Mouse (Mus musculus) embryonic facial prominence, embryonic 13.5 days (tissue): Measurements from ENCODE around the gene Phf23. TPM values are rescaled to one million over a fixed set of nuclear protein-coding genes. Genes with fewer than 3 reads are reported as not detected.
"Not testable (repeated sequence)": the region's sequence is repeated elsewhere in the genome, so short reads cannot be mapped to it uniquely, and the experiment has no call there.

Experiments used
- ATAC-seq: fragments of 200-750 bp; cut with Nextera tagmentation; 2 replicates; pipeline ENCODE4 v1.8.0; 2017; ENCODE audit warnings: low read depth; ENCODE audit not compliant: insufficient number of reproducible peaks, insufficient read depth, low FRiP score, low TSS enrichment
- H3K27ac ChIP-seq: fragments of 300-500 bp; sonication (generic); 2 replicates; pipeline ENCODE4 v1.5.1; 2015; ENCODE audit warnings: moderate library complexity, mild to moderate bottlenecking, inconsistent platforms
- H3K27me3 ChIP-seq: fragments of 300-500 bp; sonication (generic); 2 replicates; pipeline ENCODE4 v1.6.1; 2015; ENCODE audit warnings: mild to moderate bottlenecking, inconsistent platforms
- H3K36me3 ChIP-seq: fragments of 300-500 bp; sonication (generic); 2 replicates; pipeline ENCODE4 v1.6.1; 2015; ENCODE audit warnings: mild to moderate bottlenecking, inconsistent platforms
- H3K4me1 ChIP-seq: fragments of 300-500 bp; sonication (generic); 2 replicates; pipeline ENCODE4 v1.6.1; 2015; ENCODE audit warnings: inconsistent platforms
- H3K4me2 ChIP-seq: fragments of 300-500 bp; sonication (generic); 2 replicates; pipeline ENCODE4 v1.6.1; 2015; ENCODE audit warnings: moderate library complexity, mild to moderate bottlenecking, inconsistent platforms
- H3K4me3 ChIP-seq: fragments of 300-500 bp; sonication (generic); 2 replicates; pipeline ENCODE4 v1.5.1; 2015; ENCODE audit warnings: mild to moderate bottlenecking, inconsistent platforms
- H3K9ac ChIP-seq: fragments of 300-500 bp; sonication (generic); 2 replicates; pipeline ENCODE4 v1.6.1; 2015; ENCODE audit warnings: mild to moderate bottlenecking, inconsistent platforms
- H3K9me3 ChIP-seq: fragments of 300-500 bp; sonication (generic); 2 replicates; pipeline ENCODE4 v1.6.1; 2016; ENCODE audit warnings: inconsistent platforms
- WGBS: fragments of 180-500 bp; shearing (Covaris S2); methylation state at CpG from one replicate; pipeline ENCODE4 v1.1.7; 2015; ENCODE audit warnings: mixed read lengths; 5-methylcytosine and 5-hydroxymethylcytosine counted together
- polyA plus RNA-seq: library from polyadenylated mRNA; unstranded; fragments of >200 nt; fragmentation: Nextera tagmentation; extraction: Ambion mirVana; gene quantifications from 2 replicates; pipeline ENCODE4 v1.2.1, GENCODE M21; 2015

The Phf23 gene
- polyA plus RNA-seq: 87.8 and 93.3 TPM in 2 replicates

- Histone ChIP-seq H3K9ac (peak within 1 kb of the TSS; percentile 98), H3K27ac (peak within 1 kb of the TSS; percentile 99), H3K4me2 (peak within 1 kb of the TSS; percentile 61), H3K36me3 (peaks cover 40% of the 10 kb centered on the region), H3K9me3 (no peaks in the 10 kb centered on the region), H3K4me3 (peak within 1 kb of the TSS; percentile 97), H3K27me3 (no peaks in the 10 kb centered on the region), H3K4me1 (peaks cover 41% of the 10 kb centered on the region)
- WGBS: under 1% methylated on average over 36 of the region's 36 CpGs
- ATAC-seq: peak; percentile 82
These were observed at the start of gene Phf23 for GRCm38 (mm10) chr11:69995391-69995960. Phf23 (plus strand) TSS chr11:69995777.

GRCm38 (mm10) chr11:69945997-69946891 is 49.3 kb upstream of the Phf23 start:
- peaks cover 44% of the 10 kb centered on the region for H3K36me3 ChIP-seq
- peaks cover 29% of the 10 kb centered on the region for H3K4me1 ChIP-seq
- H3K27ac ChIP-seq: peak overlapping the region; percentile 92; the same call in 1 of the 2 replicates
- WGBS: 85% methylated on average over 18 of the region's 18 CpGs
- H3K27me3 ChIP-seq: no peaks in the 10 kb centered on the region
- peak overlapping the region; percentile 70 for H3K9ac ChIP-seq
- H3K4me2 ChIP-seq: peak overlapping the region; percentile 71
- peak overlapping the region; percentile 54 for H3K4me3 ChIP-seq
- H3K9me3 ChIP-seq: no peaks in the 10 kb centered on the region
- no peak for ATAC-seq

GRCm38 (mm10) chr11:69947337-69948065 is 48.1 kb upstream of the Phf23 start:
- Histone ChIP-seq H3K27ac (peak overlapping the region; percentile 92), H3K36me3 (peaks cover 38% of the 10 kb centered on the region), H3K9ac (peak overlapping the region; percentile 70), H3K4me3 (peak overlapping the region; percentile 54), H3K4me1 (peaks cover 29% of the 10 kb centered on the region), H3K27me3 (no peaks in the 10 kb centered on the region), H3K9me3 (no peaks in the 10 kb centered on the region), H3K4me2 (peak overlapping the region; percentile 71)
- under 1% methylated on average over 29 of the region's 29 CpGs for WGBS
- ATAC-seq: peak; percentile 21; the same call in 1 of the 2 replicates

- Histone ChIP-seq H3K9me3 (no peaks in the 10 kb centered on the region), H3K4me3 (peak within 1 kb of the TSS; percentile 54), H3K27me3 (no peaks in the 10 kb centered on the region), H3K4me2 (peak within 1 kb of the TSS; percentile 71), H3K9ac (peak within 1 kb of the TSS; percentile 70), H3K27ac (peak within 1 kb of the TSS; percentile 92), H3K36me3 (peaks cover 31% of the 10 kb centered on the region), H3K4me1 (peaks cover 29% of the 10 kb centered on the region)
- peak; percentile 90 for ATAC-seq
- under 1% methylated on average over 34 of the region's 34 CpGs for WGBS
These were observed 47.4 kb upstream of the Phf23 start, which contains the start of gene Slc2a4 for GRCm38 (mm10) chr11:69948066-69948762. Slc2a4 (minus strand) TSS chr11:69948188.

GRCm38 (mm10) chr11:69948763-69949150 is 46.8 kb upstream of the Phf23 start:
- peak; percentile 34 for ATAC-seq
- Histone ChIP-seq H3K9ac (peak overlapping the region; percentile 70), H3K36me3 (peaks cover 25% of the 10 kb centered on the region), H3K9me3 (no peaks in the 10 kb centered on the region), H3K4me3 (peak overlapping the region; percentile 54), H3K27ac (peak overlapping the region; percentile 92), H3K27me3 (no peaks in the 10 kb centered on the region), H3K4me1 (peaks cover 29% of the 10 kb centered on the region), H3K4me2 (peak overlapping the region; percentile 71)
- under 1% methylated on average over 14 of the region's 14 CpGs for whole genome bisulfite sequencing

GRCm38 (mm10) chr11:69950807-69951459 is 44.6 kb upstream of the Phf23 start:
- Histone ChIP-seq H3K36me3 (peaks cover 4% of the 10 kb centered on the region), H3K9ac (no peak overlapping the region), H3K4me1 (peaks cover 21% of the 10 kb centered on the region), H3K9me3 (no peaks in the 10 kb centered on the region), H3K27me3 (no peaks in the 10 kb centered on the region), H3K4me3 (no peak overlapping the region), H3K27ac (no peak overlapping the region), H3K4me2 (no peak overlapping the region)
- 41% methylated on average over 4 of the region's 4 CpGs for WGBS
- ATAC-seq: no peak

- ATAC-seq: no peak
- no peak overlapping the region for H3K27ac ChIP-seq
- 41% methylated on average over 1 of the region's 1 CpGs for whole genome bisulfite sequencing
- no peaks in the 10 kb centered on the region for H3K27me3 ChIP-seq
- no peaks in the 10 kb centered on the region for H3K9me3 ChIP-seq
- H3K4me3 ChIP-seq: no peak overlapping the region
- peaks cover 7% of the 10 kb centered on the region for H3K4me1 ChIP-seq
- no peaks in the 10 kb centered on the region for H3K36me3 ChIP-seq
- H3K4me2 ChIP-seq: no peak overlapping the region
- no peak overlapping the region for H3K9ac ChIP-seq
These were observed 43.3 kb upstream of the Phf23 start for GRCm38 (mm10) chr11:69952274-69952673.

- Histone ChIP-seq H3K4me2 (no peak overlapping the region), H3K4me1 (peaks cover 4% of the 10 kb centered on the region; the same call in 1 of the 2 replicates), H3K27ac (no peak overlapping the region), H3K9ac (no peak overlapping the region), H3K36me3 (no peaks in the 10 kb centered on the region), H3K9me3 (no peaks in the 10 kb centered on the region), H3K27me3 (no peaks in the 10 kb centered on the region), H3K4me3 (no peak overlapping the region)
- WGBS: 62% methylated on average over 11 of the region's 11 CpGs
- no peak for ATAC-seq
These were observed 42.2 kb upstream of the Phf23 start for GRCm38 (mm10) chr11:69953267-69953915.

GRCm38 (mm10) chr11:69955618-69956017 is 40.0 kb upstream of the Phf23 start:
- not testable (repeated sequence) for H3K27ac ChIP-seq, H3K36me3 ChIP-seq, ATAC-seq, H3K9ac ChIP-seq, H3K9me3 ChIP-seq, H3K4me2 ChIP-seq, H3K4me3 ChIP-seq, H3K27me3 ChIP-seq, H3K4me1 ChIP-seq
- 73% methylated on average over 4 of the region's 4 CpGs for WGBS

- Histone ChIP-seq H3K9me3 (no peaks in the 10 kb centered on the region), H3K4me2 (no peak overlapping the region), H3K27me3 (peaks cover 6% of the 10 kb centered on the region; the same call in 1 of the 2 replicates), H3K4me3 (no peak overlapping the region), H3K27ac (no peak overlapping the region), H3K4me1 (no peaks in the 10 kb centered on the region), H3K36me3 (no peaks in the 10 kb centered on the region), H3K9ac (no peak overlapping the region)
- no peak for ATAC-seq
- WGBS: 83% methylated on average over 1 of the region's 1 CpGs
These were observed 39.4 kb upstream of the Phf23 start for GRCm38 (mm10) chr11:69956218-69956617.
